Mouse (Mus musculus) myocyte (in vitro differentiated cells): ENCODE data around the gene Slc8a1. TPM values are rescaled to one million over a fixed set of nuclear protein-coding genes. Genes with fewer than 3 reads are reported as not detected.
A peak's percentile ranks its signal among the peaks of the same experiment; 100 is the strongest.

ENCODE experiments used
- H3K27me3 ChIP-seq: one replicate; pipeline ENCODE4 v1.6.1; 2011; ENCODE audit not compliant: control insufficient read depth, insufficient read depth, insufficient read length
- H3K36me3 ChIP-seq: one replicate; pipeline ENCODE4 v1.6.1; 2011; ENCODE audit not compliant: control insufficient read depth, insufficient read depth
- H3K4me2 ChIP-seq: one replicate; pipeline ENCODE4 v1.6.1; 2011; ENCODE audit warnings: low read depth, control low read depth
- H3K4me3 ChIP-seq: one replicate; pipeline ENCODE4 v1.5.1; 2011; ENCODE audit warnings: mild to moderate bottlenecking, control low read depth, moderate library complexity
- H3K79me2 ChIP-seq: one replicate; pipeline ENCODE4 v1.6.1; 2011; ENCODE audit not compliant: control insufficient read depth, insufficient read depth
- H3ac ChIP-seq: one replicate; pipeline ENCODE4 v1.6.1; 2011; ENCODE audit not compliant: control insufficient read depth, insufficient read length
- CEBPB ChIP-seq: IDR thresholded peaks from 2 replicates; pipeline ENCODE4 v1.6.1; 2011; ENCODE audit warnings: mild to moderate bottlenecking, moderate library complexity; ENCODE audit not compliant: poor library complexity, insufficient read depth, severe bottlenecking
- E2F4 ChIP-seq: IDR thresholded peaks from one replicate; pipeline ENCODE4 v1.6.1; 2011; ENCODE audit warnings: mild to moderate bottlenecking, control low read depth, moderate library complexity; ENCODE audit not compliant: insufficient read depth
- MAX ChIP-seq: IDR thresholded peaks from one replicate; pipeline ENCODE4 v1.6.1; 2011; ENCODE audit warnings: low read depth, mild to moderate bottlenecking, control low read depth
- MYOD1 ChIP-seq, 3 experiments: IDR thresholded peaks; one replicate each; pipeline ENCODE4 v1.6.1; 2011; ENCODE audit warnings: control low read depth in 2 of 3, low read depth in 2 of 3, mild to moderate bottlenecking in 2 of 3, moderate library complexity in 1 of 3; ENCODE audit not compliant: insufficient read length in 2 of 3, control insufficient read depth in 1 of 3
- MYOG ChIP-seq, 3 experiments: IDR thresholded peaks; one replicate each; pipeline ENCODE4 v1.6.1; 2011; ENCODE audit warnings: control low read depth in 2 of 3, low read depth in 2 of 3, mild to moderate bottlenecking in 2 of 3; ENCODE audit not compliant: insufficient read length in 2 of 3, control insufficient read depth in 1 of 3, insufficient read depth in 1 of 3
- POLR2A ChIP-seq: IDR thresholded peaks from one replicate; pipeline ENCODE4 v1.6.1; 2011; ENCODE audit warnings: low read depth, mild to moderate bottlenecking, control low read depth, moderate library complexity; ENCODE audit not compliant: insufficient read length
- POLR2AphosphoS2 ChIP-seq: IDR thresholded peaks from one replicate; pipeline ENCODE4 v1.6.1; 2011; ENCODE audit warnings: low read depth, control low read depth; ENCODE audit not compliant: insufficient read length
- REST ChIP-seq: IDR thresholded peaks from one replicate; pipeline ENCODE4 v1.6.1; 2011; ENCODE audit warnings: mild to moderate bottlenecking, control low read depth, moderate library complexity; ENCODE audit not compliant: insufficient read depth, insufficient read length
- SRF ChIP-seq: IDR thresholded peaks from one replicate; pipeline ENCODE4 v1.6.1; 2011; ENCODE audit warnings: low read depth; ENCODE audit not compliant: control insufficient read depth, insufficient read length
- TCF12 ChIP-seq: IDR thresholded peaks from one replicate; pipeline ENCODE4 v1.6.1; 2011; ENCODE audit warnings: mild to moderate bottlenecking, control low read depth; ENCODE audit not compliant: poor library complexity, insufficient read depth, severe bottlenecking
- TCF3 ChIP-seq: IDR thresholded peaks from one replicate; pipeline ENCODE4 v1.6.1; 2011; ENCODE audit warnings: low read depth, control low read depth; ENCODE audit not compliant: insufficient read length
- USF1 ChIP-seq: IDR thresholded peaks from one replicate; pipeline ENCODE4 v1.6.1; 2011; ENCODE audit warnings: low read depth, mild to moderate bottlenecking, control low read depth, moderate library complexity
- polyA plus RNA-seq: library from polyadenylated mRNA; unstranded; fragments of >200 nt; fragmentation: generic; extraction: Trizol; gene quantifications from one replicate; pipeline ENCODE4 v1.2.1, GENCODE M21; 2012; ENCODE audit warnings: missing spikeins

Slc8a1 gene
- polyA plus RNA-seq, 1 experiment = 3.0 TPM

- H3ac ChIP-seq = no peak overlapping the region
- H3K4me2 ChIP-seq = no peak overlapping the region
- H3K4me3 ChIP-seq = no peak overlapping the region
- no peaks in the 10 kb centered on the region for H3K27me3 ChIP-seq
- no peaks in the 10 kb centered on the region for H3K36me3 ChIP-seq
- no peaks in the 10 kb centered on the region for H3K79me2 ChIP-seq
- TF ChIP-seq REST (no peak), MYOD1 (IDR thresholded peaks at IDR 0.05; ENCODE audit: control insufficient read depth in 1 of 3, insufficient read length in 2 of 3, low read depth in 2 of 3) (no peak), CEBPB (no peak), MAX (no peak), USF1 (no peak), TCF3 (no peak)
These were observed 80.3 kb downstream of the Slc8a1 start for GRCm38 (mm10) chr17:81657828-81658227.

- no peaks in the 10 kb centered on the region for H3K36me3 ChIP-seq
- H3K27me3 ChIP-seq = no peaks in the 10 kb centered on the region
- H3K4me2 ChIP-seq = no peak overlapping the region
- H3ac ChIP-seq = no peak overlapping the region
- H3K79me2 ChIP-seq = no peaks in the 10 kb centered on the region
- no peak overlapping the region for H3K4me3 ChIP-seq
- TF ChIP-seq POLR2A = no peak
- TF ChIP-seq MAX = no peak
- TF ChIP-seq MYOD1 (IDR thresholded peaks at IDR 0.05; ENCODE audit: control insufficient read depth in 1 of 3, insufficient read length in 2 of 3, low read depth in 2 of 3) = no peak
- no peak for TF ChIP-seq MYOG (IDR thresholded peaks at IDR 0.05; ENCODE audit: control insufficient read depth in 1 of 3, insufficient read depth in 1 of 3, insufficient read length in 2 of 3, low read depth in 2 of 3)
- TF ChIP-seq USF1 = no peak
- TF ChIP-seq TCF3 = no peak
- TF ChIP-seq POLR2AphosphoS2 = no peak
- TF ChIP-seq CEBPB = no peak
- TF ChIP-seq REST = no peak
- TF ChIP-seq E2F4 = no peak
These were observed 83.6 kb downstream of the Slc8a1 start for GRCm38 (mm10) chr17:81654548-81654947.

GRCm38 (mm10) chr17:81652958-81653357 is 85.2 kb downstream of the Slc8a1 start:
- no peak for TF ChIP-seq CEBPB
- TF ChIP-seq USF1 = no peak
- no peak for TF ChIP-seq TCF12
- TF ChIP-seq TCF3 = no peak
- TF ChIP-seq MYOG (IDR thresholded peaks at IDR 0.05; ENCODE audit: control insufficient read depth in 1 of 3, insufficient read depth in 1 of 3, insufficient read length in 2 of 3, low read depth in 2 of 3) = peak in 1 of 3 experiments; percentile 68
- no peak for TF ChIP-seq E2F4
- TF ChIP-seq MAX = no peak
- no peak for TF ChIP-seq SRF
- TF ChIP-seq REST = no peak
- no peak for TF ChIP-seq POLR2A
- TF ChIP-seq POLR2AphosphoS2 = no peak
- peak in 2 of 3 experiments; percentile 57 to 89 for TF ChIP-seq MYOD1 (IDR thresholded peaks at IDR 0.05; ENCODE audit: control insufficient read depth in 1 of 3, insufficient read length in 2 of 3, low read depth in 2 of 3)
- H3K27me3 ChIP-seq = no peaks in the 10 kb centered on the region
- peak overlapping the region; percentile 31 for H3K4me2 ChIP-seq
- H3K79me2 ChIP-seq = no peaks in the 10 kb centered on the region
- no peak overlapping the region for H3ac ChIP-seq
- no peaks in the 10 kb centered on the region for H3K36me3 ChIP-seq
- no peak overlapping the region for H3K4me3 ChIP-seq

GRCm38 (mm10) chr17:81636822-81637221 is 101.4 kb downstream of the Slc8a1 start:
- no peak for TF ChIP-seq MYOG (IDR thresholded peaks at IDR 0.05; ENCODE audit: control insufficient read depth in 1 of 3, insufficient read depth in 1 of 3, insufficient read length in 2 of 3, low read depth in 2 of 3)
- TF ChIP-seq TCF12 = no peak
- no peak for TF ChIP-seq E2F4
- no peak overlapping the region for H3K4me2 ChIP-seq
- H3ac ChIP-seq = no peak overlapping the region
- H3K79me2 ChIP-seq = peaks cover 4% of the 10 kb centered on the region
- H3K4me3 ChIP-seq = no peak overlapping the region
- no peaks in the 10 kb centered on the region for H3K36me3 ChIP-seq
- H3K27me3 ChIP-seq = no peaks in the 10 kb centered on the region

GRCm38 (mm10) chr17:81630471-81630870 is 107.7 kb downstream of the Slc8a1 start:
- no peaks in the 10 kb centered on the region for H3K36me3 ChIP-seq
- TF ChIP-seq MYOD1 (IDR thresholded peaks at IDR 0.05; ENCODE audit: control insufficient read depth in 1 of 3, insufficient read length in 2 of 3, low read depth in 2 of 3) (no peak), CEBPB (peak; percentile 73), E2F4 (no peak)
- H3K79me2 ChIP-seq = no peaks in the 10 kb centered on the region
- no peak overlapping the region for H3K4me2 ChIP-seq
- no peak overlapping the region for H3K4me3 ChIP-seq
- no peaks in the 10 kb centered on the region for H3K27me3 ChIP-seq
- H3ac ChIP-seq = no peak overlapping the region
